ENCODE assay signal across 8 mouse cellular contexts in genomic region chr2:179977344-179978025, GRCm38 (mm10). TPM values are rescaled to one million over a fixed set of nuclear protein-coding genes. Genes with fewer than 3 reads are reported as not detected.
A peak's percentile ranks its signal among the peaks of the same experiment; 100 is the strongest.
DNase-seq lines count a peak whose midpoint lies in the region; ATAC-seq lines count a peak whose summit lies in the region.

No protein-coding gene starts in this region.

- peaks cover 34% of the 10 kb centered on the region for H3K4me1 ChIP-seq in liver, embryonic 16.5 days (ENCODE audit: control insufficient read depth, low read depth, low read length)

- H3K9ac ChIP-seq in liver, embryonic 16.5 days (ENCODE audit: low read depth, low read length) = peak overlapping the region; percentile 98

- no peaks in the 10 kb centered on the region for H3K9me3 ChIP-seq in liver, embryonic 16.5 days (replicated peaks; ENCODE audit: control insufficient read depth, low read length)

- no peaks in the 10 kb centered on the region for H3K36me3 ChIP-seq in liver, embryonic 16.5 days (ENCODE audit: control insufficient read depth, insufficient read depth)

- peak overlapping the region; percentile 90 for H3K4me3 ChIP-seq in liver, embryonic 16.5 days (ENCODE audit: low read depth, low read length)

- H3K4me2 ChIP-seq in liver, embryonic 16.5 days (ENCODE audit: low read depth, low read length) = peak overlapping the region; percentile 78

- intact Hi-C loops in heart, postnatal 36 days (cut with DNase I) = loop anchor here (1.0 to 5.0 kb wide), 4 partner anchors 47 to 295 kb away; partner anchors contain the start of genes Cables2, Lsm14b, Osbpl2 and Psma7

- no peaks in the 10 kb centered on the region for H3K27me3 ChIP-seq in liver, embryonic 16.5 days (ENCODE audit: control insufficient read depth, insufficient read depth, low read depth, low read length)

- WGBS in liver, embryonic 16.5 days (ENCODE audit: insufficient replicate concordance) = 16% methylated on average over 10 of the region's 10 CpGs

- ATAC-seq in liver, embryonic 16.5 days (ENCODE audit: low read depth) = no peak

- peak overlapping the region; percentile 93 for H3K27ac ChIP-seq in liver, embryonic 16.5 days (ENCODE audit: low read length)

- peak; percentile 87 for DNase-seq in heart, adult 11 months
- DNase-seq in heart, postnatal 36 days = no peak
- DNase-seq in right cerebral cortex, adult 2 months (ENCODE audit: low spot score in 2 of 2) = peak; percentile 39 to 54
- DNase-seq in right cerebral cortex, postnatal 36 days (ENCODE audit: low spot score in 2 of 2) = no peak
- peak; percentile 45 for DNase-seq in forelimb bud, embryonic 11.5 days (ENCODE audit: low read depth, low spot score)
- DNase-seq in adrenal gland, postnatal 10 days = no peak
- no peak for DNase-seq in lung, adult 18-20 months

RNA-seq across cellular contexts. Expression of gene Taf4, which starts 1.0 kb away (rescaled TPM):
- 10 to 100 TPM; 15.5 to 21.3 TPM for total RNA-seq in heart, postnatal 36 days (2021)
- 1.6 and 1.7 TPM in 2 replicates for polyA plus RNA-seq in liver, embryonic 16.5 days (2015; fragmentation: Nextera tagmentation; extraction: Ambion mirVana)
- 10 to 100 TPM; 15.8 to 19.1 TPM for total RNA-seq in adrenal gland, postnatal 10 days (2021)

RNA-seq across cellular contexts. Expression of gene Lsm14b, which starts 47.3 kb away (rescaled TPM):
- total RNA-seq in heart, postnatal 36 days (2021) = 10 to 100 TPM; 64.3 to 64.7 TPM
- polyA plus RNA-seq in liver, embryonic 16.5 days (2015; fragmentation: Nextera tagmentation; extraction: Ambion mirVana) = 0.86 and 0.91 TPM in 2 replicates
- 10 to 100 TPM; 33.2 to 35.9 TPM for total RNA-seq in adrenal gland, postnatal 10 days (2021)

Comparison
In these comparisons a context has a peak if more than half of its experiments do, and no peak if none do; other contexts are left out.
1. DNase-seq: peak in heart, adult 11 months (single experiment), right cerebral cortex, adult 2 months (2 of 2) and forelimb bud, embryonic 11.5 days (single experiment); none in heart, postnatal 36 days (0 of 2), right cerebral cortex, postnatal 36 days (0 of 2), adrenal gland, postnatal 10 days (single experiment) and lung, adult 18-20 months (0 of 2).